Mouse (Mus musculus): Measurements from ENCODE around the gene Islr.

The Islr gene

DNA sequence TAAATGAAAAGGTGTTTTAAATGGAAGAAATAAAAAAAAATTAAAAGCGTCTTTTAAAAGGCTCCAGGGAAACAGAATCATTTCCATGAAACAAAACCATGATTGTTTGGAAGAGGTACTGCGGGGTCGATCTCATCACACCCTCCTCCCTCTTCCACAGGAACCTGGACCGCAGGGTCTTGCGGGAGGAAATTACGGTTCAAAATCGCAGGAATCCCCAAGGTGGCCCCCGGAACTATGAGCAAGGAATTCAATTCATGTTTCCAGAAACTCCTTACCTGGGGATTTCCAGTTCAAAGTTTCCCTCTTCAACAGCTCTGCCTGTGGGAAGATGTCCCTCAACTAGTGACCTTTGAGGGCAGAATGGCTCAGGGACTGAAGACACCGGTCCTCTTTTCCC is 90.1 kb downstream of the Islr start:
- in situ Hi-C loops (cut with MseI, MboI) = no loop called here

DNA sequence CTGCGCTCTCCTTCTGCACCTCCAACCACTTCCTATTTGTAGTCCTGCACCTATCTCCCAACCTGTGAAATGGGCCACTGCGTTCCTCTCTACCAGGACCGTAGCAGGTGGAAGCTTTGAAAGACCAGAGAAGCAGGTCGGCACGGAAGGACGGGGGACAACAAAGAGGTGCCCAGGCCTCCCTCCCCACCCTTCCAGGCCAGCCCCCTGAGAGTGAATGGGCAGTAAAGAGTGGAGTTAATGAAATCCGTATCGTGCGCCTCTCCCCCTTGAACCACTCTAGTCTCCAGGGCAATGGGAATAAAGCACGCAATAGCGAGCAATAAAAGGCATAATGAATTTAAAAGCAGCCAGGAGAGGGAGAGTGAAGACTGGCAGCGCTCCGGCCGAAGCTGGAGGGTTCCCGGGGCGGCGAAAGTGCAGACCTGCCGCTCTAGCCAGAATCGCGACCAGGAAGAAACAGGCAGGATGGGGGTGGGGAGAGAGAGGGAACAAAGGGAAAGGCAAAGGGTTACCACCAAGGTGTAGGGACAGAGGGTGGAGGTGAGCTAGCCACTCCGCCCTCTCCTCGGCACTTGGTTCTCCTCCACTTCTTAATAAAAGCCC is 90.7 kb downstream of the Islr start:
- in situ Hi-C loops (cut with MseI, MboI) = no loop called here

DNA sequence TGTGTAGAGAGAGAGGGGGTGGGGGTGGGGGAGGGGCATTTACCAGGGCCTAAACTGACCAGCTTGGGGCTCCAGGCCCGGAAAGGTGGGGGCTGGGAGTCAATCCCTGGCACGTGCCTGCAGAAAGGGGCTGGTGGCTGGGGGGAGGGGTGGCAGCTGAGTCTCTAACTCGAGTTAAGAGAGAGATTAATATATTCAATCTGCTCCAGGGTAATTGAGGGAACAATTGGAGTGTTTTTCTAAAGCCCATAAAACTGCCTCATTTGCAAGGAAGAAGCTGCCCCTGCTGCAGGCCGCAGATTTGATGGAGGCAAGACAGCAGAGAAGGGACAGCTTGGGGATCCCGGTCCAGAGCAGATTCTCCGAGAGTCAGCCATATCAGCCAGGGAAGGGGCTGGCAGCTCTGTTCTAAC is 91.2 kb downstream of the Islr start:
- in situ Hi-C loops (cut with MseI, MboI) = no loop called here

DNA sequence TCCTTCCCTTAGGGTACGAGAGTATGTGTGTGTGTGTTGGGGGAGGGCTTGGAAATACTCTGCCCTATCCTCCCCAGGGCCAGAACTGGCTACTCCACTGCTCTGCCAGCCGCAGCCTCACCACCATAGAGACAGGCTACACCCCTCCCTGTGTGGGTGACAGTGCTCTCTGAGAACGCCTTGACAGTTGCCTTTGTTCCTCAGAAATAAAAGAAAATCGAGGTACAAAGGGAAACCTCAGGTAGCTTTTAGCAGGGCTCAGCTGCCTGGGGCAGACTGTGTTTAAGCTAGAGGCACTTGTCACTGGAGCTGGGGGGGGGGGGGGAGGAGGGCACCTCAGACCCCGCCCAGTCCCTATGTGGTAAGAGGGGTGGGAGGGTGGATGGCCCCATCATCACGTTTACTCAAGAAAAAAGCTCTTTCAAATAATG is 91.8 kb downstream of the Islr start:
- in situ Hi-C loops (cut with MseI, MboI) = no loop called here

DNA sequence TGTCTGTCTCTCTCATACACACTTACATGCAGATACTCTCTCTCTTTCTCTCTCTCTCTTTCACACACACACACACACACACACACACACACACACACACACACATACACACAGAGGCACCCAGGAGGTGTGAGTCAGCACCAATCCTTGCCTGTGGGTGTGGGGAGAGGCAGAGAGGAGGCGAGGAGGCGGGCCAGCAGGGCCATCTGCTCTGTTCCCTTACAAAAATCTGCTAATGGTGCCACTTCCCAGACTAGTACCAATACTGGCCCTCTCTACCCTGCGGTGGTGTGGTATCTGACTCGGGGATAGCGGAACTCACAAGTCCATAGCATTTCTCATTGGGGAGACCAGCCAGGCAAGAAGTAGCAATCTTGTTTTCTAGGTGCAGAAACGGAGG is 92.7 kb downstream of the Islr start:
- in situ Hi-C loops (cut with MseI, MboI) = no loop called here

DNA sequence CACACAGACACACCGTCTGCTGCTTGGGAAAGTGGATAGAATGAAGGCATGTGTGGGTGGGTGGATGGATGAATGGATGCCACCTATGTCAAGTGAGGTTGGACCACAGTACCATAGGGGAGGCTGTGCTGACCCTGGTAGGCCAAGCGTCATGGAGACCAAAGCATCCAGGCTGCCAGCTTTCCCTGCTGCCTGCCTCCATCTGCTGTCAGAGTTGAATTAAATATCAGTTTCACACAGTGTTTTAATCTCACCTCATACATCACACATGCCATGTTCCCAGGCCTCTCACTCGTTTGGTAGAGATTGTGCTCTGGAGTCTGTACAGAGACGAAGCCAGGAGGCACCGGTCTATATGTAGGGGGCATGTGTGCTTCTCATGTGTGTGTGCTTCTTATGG is 93.3 kb downstream of the Islr start:
- in situ Hi-C loops (cut with MseI, MboI) = no loop called here

DNA sequence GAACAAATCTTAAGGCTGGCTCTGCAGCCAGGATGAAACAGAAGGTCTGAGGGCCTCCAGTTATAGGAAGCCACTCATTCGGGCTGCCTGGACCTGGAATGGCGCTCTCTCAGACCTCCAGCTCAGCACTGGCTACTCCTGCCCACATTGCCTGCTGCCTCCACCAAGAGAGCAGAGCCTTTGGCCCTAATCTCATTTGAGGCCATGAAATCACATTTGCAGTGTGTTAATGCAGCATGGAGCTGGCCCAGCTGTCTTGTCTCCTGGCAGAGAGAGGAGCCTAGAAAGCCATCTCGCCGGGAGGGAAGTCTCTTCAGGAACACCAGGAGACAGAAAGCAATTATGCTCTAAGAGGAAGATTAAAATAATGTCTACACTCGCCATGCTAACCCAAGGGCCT is 96.6 kb downstream of the Islr start:
- in situ Hi-C loops (cut with MseI, MboI) = no loop called here
